Mouse (Mus musculus) neural tube, embryonic 15.5 days (tissue): ENCODE results near the gene Gstm3. TPM values are rescaled to one million over a fixed set of nuclear protein-coding genes. Genes with fewer than 3 reads are reported as not detected.
"Not testable (repeated sequence)": the region's sequence is repeated elsewhere in the genome, so short reads cannot be mapped to it uniquely, and the experiment has no call there.

Experiments
- ATAC-seq: fragments of 200-750 bp; cut with Nextera tagmentation; 2 replicates; pipeline ENCODE4 v1.8.0; 2017; ENCODE audit warnings: mild to moderate bottlenecking, moderate TSS enrichment, moderate library complexity; ENCODE audit not compliant: low FRiP score
- H3K27ac ChIP-seq: fragments of 300-500 bp; sonication (generic); replicated peaks from 2 replicates; pipeline ENCODE4 v1.5.1; 2015; ENCODE audit warnings: mild to moderate bottlenecking, inconsistent platforms
- H3K27me3 ChIP-seq: fragments of 300-500 bp; sonication (generic); replicated peaks from 2 replicates; pipeline ENCODE4 v1.6.1; 2015; ENCODE audit warnings: inconsistent platforms
- H3K36me3 ChIP-seq: fragments of 300-500 bp; sonication (generic); 2 replicates; pipeline ENCODE4 v1.6.1; 2015; ENCODE audit warnings: inconsistent platforms
- H3K4me1 ChIP-seq: fragments of 300-500 bp; sonication (generic); 2 replicates; pipeline ENCODE4 v1.6.1; 2015; ENCODE audit warnings: inconsistent platforms
- H3K4me2 ChIP-seq: fragments of 300-500 bp; sonication (generic); 2 replicates; pipeline ENCODE4 v1.6.1; 2015; ENCODE audit warnings: inconsistent platforms, mild to moderate bottlenecking, moderate library complexity
- H3K4me3 ChIP-seq: fragments of 300-500 bp; sonication (generic); replicated peaks from 2 replicates; pipeline ENCODE4 v1.5.1; 2015; ENCODE audit warnings: mild to moderate bottlenecking, inconsistent platforms
- H3K9ac ChIP-seq: fragments of 300-500 bp; sonication (generic); replicated peaks from 2 replicates; pipeline ENCODE4 v1.6.1; 2015; ENCODE audit warnings: mild to moderate bottlenecking, inconsistent platforms
- H3K9me3 ChIP-seq: fragments of 300-500 bp; sonication (generic); replicated peaks from 2 replicates; pipeline ENCODE4 v1.6.1; 2016; ENCODE audit warnings: inconsistent platforms
- WGBS: fragments of 180-500 bp; shearing (Covaris S2); methylation state at CpG from one replicate; pipeline ENCODE4 v1.1.7; 2015; ENCODE audit warnings: mixed read lengths; 5-methylcytosine and 5-hydroxymethylcytosine counted together
- polyA plus RNA-seq: library from polyadenylated mRNA; unstranded; fragments of >200 nt; fragmentation: Nextera tagmentation; extraction: Ambion mirVana; gene quantifications from 2 replicates; pipeline ENCODE4 v1.2.1, GENCODE M21; 2015

The Gstm3 gene
- polyA plus RNA-seq, 1 experiment from 2014 or later, result not detected

- H3K27me3 ChIP-seq, result no peaks in the 10 kb centered on the region
- no peak overlapping the region for H3K27ac ChIP-seq
- WGBS, result 88% methylated on average over 3 of the region's 3 CpGs
- no peak overlapping the region for H3K4me3 ChIP-seq
- no peak for ATAC-seq
- no peaks in the 10 kb centered on the region for H3K9me3 ChIP-seq
- H3K4me2 ChIP-seq, result no peak overlapping the region
- no peak overlapping the region for H3K9ac ChIP-seq
- no peaks in the 10 kb centered on the region for H3K36me3 ChIP-seq
- no peaks in the 10 kb centered on the region for H3K4me1 ChIP-seq
These were observed 29.5 kb upstream of the Gstm3 start for GRCm38 (mm10) chr3:107998591-107998990.

GRCm38 (mm10) chr3:107996576-107996975, 27.5 kb upstream of the Gstm3 start:
- H3K9ac ChIP-seq, result no peak overlapping the region
- no peak overlapping the region for H3K27ac ChIP-seq
- 88% methylated on average over 4 of the region's 4 CpGs for WGBS
- H3K27me3 ChIP-seq, result no peaks in the 10 kb centered on the region
- H3K36me3 ChIP-seq, result no peaks in the 10 kb centered on the region
- H3K4me1 ChIP-seq, result no peaks in the 10 kb centered on the region
- no peak overlapping the region for H3K4me2 ChIP-seq
- ATAC-seq, result no peak
- H3K4me3 ChIP-seq, result no peak overlapping the region
- H3K9me3 ChIP-seq, result no peaks in the 10 kb centered on the region

GRCm38 (mm10) chr3:107995974-107996373, 26.9 kb upstream of the Gstm3 start:
- not testable (repeated sequence) for H3K4me3 ChIP-seq, H3K4me2 ChIP-seq

GRCm38 (mm10) chr3:107986041-107986562, 17.0 kb upstream of the Gstm3 start, which contains the start of gene Gstm2:
TSS of gene Gstm2 (minus strand) at chr3:107986453.
- 64% methylated on average over 8 of the region's 8 CpGs for WGBS
- no peak for ATAC-seq

More at GRCm38 (mm10) chr3:107995974-107996373, 26.9 kb upstream of the Gstm3 start:
- not testable (repeated sequence) for ATAC-seq, H3K9me3 ChIP-seq, H3K27ac ChIP-seq, H3K36me3 ChIP-seq, H3K4me1 ChIP-seq, H3K27me3 ChIP-seq, H3K9ac ChIP-seq
- WGBS, result 64% methylated on average over 2 of the region's 2 CpGs

GRCm38 (mm10) chr3:107985141-107985540, 16.1 kb upstream of the Gstm3 start:
- WGBS, result 91% methylated on average over 2 of the region's 2 CpGs
- not testable (repeated sequence) for H3K27me3 ChIP-seq, H3K9me3 ChIP-seq, ATAC-seq, H3K4me2 ChIP-seq, H3K36me3 ChIP-seq, H3K4me3 ChIP-seq, H3K27ac ChIP-seq, H3K4me1 ChIP-seq, H3K9ac ChIP-seq

More at GRCm38 (mm10) chr3:107986041-107986562, 17.0 kb upstream of the Gstm3 start, which contains the start of gene Gstm2:
- Histone ChIP-seq H3K4me3 (no peak within 1 kb of the TSS), H3K4me2 (no peak within 1 kb of the TSS), H3K4me1 (no peaks in the 10 kb centered on the region), H3K27ac (no peak within 1 kb of the TSS), H3K9me3 (no peaks in the 10 kb centered on the region), H3K27me3 (no peaks in the 10 kb centered on the region), H3K9ac (no peak within 1 kb of the TSS), H3K36me3 (no peaks in the 10 kb centered on the region)

GRCm38 (mm10) chr3:107984471-107984870, 15.4 kb upstream of the Gstm3 start:
- H3K4me2 ChIP-seq, result no peak overlapping the region
- H3K36me3 ChIP-seq, result no peaks in the 10 kb centered on the region
- no peak overlapping the region for H3K27ac ChIP-seq
- no peak overlapping the region for H3K9ac ChIP-seq
- no peaks in the 10 kb centered on the region for H3K9me3 ChIP-seq
- H3K4me1 ChIP-seq, result no peaks in the 10 kb centered on the region
- WGBS, result 85% methylated on average over 5 of the region's 5 CpGs
- H3K27me3 ChIP-seq, result no peaks in the 10 kb centered on the region
- H3K4me3 ChIP-seq, result no peak overlapping the region
- ATAC-seq, result no peak

GRCm38 (mm10) chr3:107983771-107984170, 14.7 kb upstream of the Gstm3 start:
- no peaks in the 10 kb centered on the region for H3K27me3 ChIP-seq
- no peak overlapping the region for H3K4me3 ChIP-seq
- no peak for ATAC-seq
- H3K9me3 ChIP-seq, result no peaks in the 10 kb centered on the region
- H3K4me2 ChIP-seq, result no peak overlapping the region
- H3K4me1 ChIP-seq, result no peaks in the 10 kb centered on the region
- no peak overlapping the region for H3K9ac ChIP-seq
- no peaks in the 10 kb centered on the region for H3K36me3 ChIP-seq
- H3K27ac ChIP-seq, result no peak overlapping the region
- WGBS, result 77% methylated on average over 3 of the region's 3 CpGs

GRCm38 (mm10) chr3:107982726-107983125, 13.6 kb upstream of the Gstm3 start:
- WGBS, result 82% methylated on average over 6 of the region's 6 CpGs
- H3K9ac ChIP-seq, result no peak overlapping the region

GRCm38 (mm10) chr3:107981261-107981660, 12.2 kb upstream of the Gstm3 start:
- no peaks in the 10 kb centered on the region for H3K36me3 ChIP-seq
- no peaks in the 10 kb centered on the region for H3K4me1 ChIP-seq
- H3K4me3 ChIP-seq, result no peak overlapping the region
- H3K9ac ChIP-seq, result no peak overlapping the region
- ATAC-seq, result no peak
- no peaks in the 10 kb centered on the region for H3K27me3 ChIP-seq
- H3K27ac ChIP-seq, result no peak overlapping the region
- 66% methylated on average over 3 of the region's 3 CpGs for WGBS
- H3K4me2 ChIP-seq, result no peak overlapping the region
- no peaks in the 10 kb centered on the region for H3K9me3 ChIP-seq

More at GRCm38 (mm10) chr3:107982726-107983125, 13.6 kb upstream of the Gstm3 start:
- Histone ChIP-seq H3K27ac (no peak overlapping the region), H3K9me3 (no peaks in the 10 kb centered on the region), H3K4me2 (no peak overlapping the region), H3K36me3 (no peaks in the 10 kb centered on the region), H3K4me3 (no peak overlapping the region), H3K27me3 (no peaks in the 10 kb centered on the region), H3K4me1 (no peaks in the 10 kb centered on the region)
- no peak for ATAC-seq

GRCm38 (mm10) chr3:107977691-107978090, 8.6 kb upstream of the Gstm3 start:
- ATAC-seq, result no peak
- WGBS, result 86% methylated on average over 3 of the region's 3 CpGs

GRCm38 (mm10) chr3:107974237-107974636, 5.2 kb upstream of the Gstm3 start:
- no peak for ATAC-seq
- H3K4me1 ChIP-seq, result no peaks in the 10 kb centered on the region
- 93% methylated on average over 1 of the region's 1 CpGs for WGBS

More at GRCm38 (mm10) chr3:107977691-107978090, 8.6 kb upstream of the Gstm3 start:
- no peak overlapping the region for H3K4me3 ChIP-seq
- H3K4me2 ChIP-seq, result no peak overlapping the region
- no peak overlapping the region for H3K9ac ChIP-seq
- no peaks in the 10 kb centered on the region for H3K4me1 ChIP-seq
- no peaks in the 10 kb centered on the region for H3K9me3 ChIP-seq
- H3K27me3 ChIP-seq, result no peaks in the 10 kb centered on the region
- H3K27ac ChIP-seq, result no peak overlapping the region
- H3K36me3 ChIP-seq, result no peaks in the 10 kb centered on the region

GRCm38 (mm10) chr3:107972070-107972469, 3.0 kb upstream of the Gstm3 start:
- 89% methylated on average over 3 of the region's 3 CpGs for WGBS

More at GRCm38 (mm10) chr3:107974237-107974636, 5.2 kb upstream of the Gstm3 start:
- Histone ChIP-seq H3K36me3 (no peaks in the 10 kb centered on the region), H3K4me2 (no peak overlapping the region), H3K27ac (no peak overlapping the region), H3K27me3 (no peaks in the 10 kb centered on the region), H3K4me3 (no peak overlapping the region), H3K9ac (no peak overlapping the region), H3K9me3 (no peaks in the 10 kb centered on the region)

More at GRCm38 (mm10) chr3:107972070-107972469, 3.0 kb upstream of the Gstm3 start:
- H3K27me3 ChIP-seq, result no peaks in the 10 kb centered on the region
- H3K4me3 ChIP-seq, result no peak overlapping the region
- no peak overlapping the region for H3K9ac ChIP-seq
- H3K4me1 ChIP-seq, result no peaks in the 10 kb centered on the region
- no peak for ATAC-seq
- no peak overlapping the region for H3K4me2 ChIP-seq
- no peaks in the 10 kb centered on the region for H3K9me3 ChIP-seq
- H3K27ac ChIP-seq, result no peak overlapping the region
- no peaks in the 10 kb centered on the region for H3K36me3 ChIP-seq
